Mouse (Mus musculus): ENCODE results near the gene Tmem165. TPM values are rescaled to one million over a fixed set of nuclear protein-coding genes. Genes with fewer than 3 reads are reported as not detected.

The Tmem165 gene
- polyA plus RNA-seq, 1 experiment from 2014 or later: 97.4 TPM

GRCm38 (mm10) chr5:76152956-76153355 lies 30.7 kb upstream of the Tmem165 start:
- no peaks in the 10 kb centered on the region for H3K27me3 ChIP-seq
- peaks cover 49% of the 10 kb centered on the region for H3K36me3 ChIP-seq
- WGBS: 89% methylated on average over 6 of the region's 6 CpGs
- no peak overlapping the region for H3K9ac ChIP-seq
- H3K9me3 ChIP-seq (replicated peaks): no peaks in the 10 kb centered on the region; the same call in 1 of the 2 replicates
- H3K4me1 ChIP-seq: no peaks in the 10 kb centered on the region; the same call in 1 of the 2 replicates
- no peak overlapping the region for H3K4me3 ChIP-seq (replicated peaks)
- no peak for ATAC-seq (replicated peaks; ENCODE audit: low FRiP score)
- H3K27ac ChIP-seq: no peak overlapping the region
- H3K4me2 ChIP-seq: no peak overlapping the region

GRCm38 (mm10) chr5:76153430-76153829 lies 30.2 kb upstream of the Tmem165 start:
- no peaks in the 10 kb centered on the region; the same call in 1 of the 2 replicates for H3K4me1 ChIP-seq
- no peak overlapping the region for H3K4me2 ChIP-seq
- H3K9ac ChIP-seq: no peak overlapping the region
- WGBS: 93% methylated on average over 11 of the region's 11 CpGs
- H3K27ac ChIP-seq: no peak overlapping the region
- no peak overlapping the region for H3K4me3 ChIP-seq (replicated peaks)
- H3K36me3 ChIP-seq: peaks cover 49% of the 10 kb centered on the region
- no peaks in the 10 kb centered on the region; the same call in 1 of the 2 replicates for H3K9me3 ChIP-seq (replicated peaks)
- ATAC-seq (replicated peaks; ENCODE audit: low FRiP score): no peak
- H3K27me3 ChIP-seq: no peaks in the 10 kb centered on the region

GRCm38 (mm10) chr5:76154434-76155165 lies 29.1 kb upstream of the Tmem165 start:
- Histone ChIP-seq H3K27me3 (no peaks in the 10 kb centered on the region), H3K27ac (no peak overlapping the region), H3K4me1 (no peaks in the 10 kb centered on the region; the same call in 1 of the 2 replicates), H3K4me2 (no peak overlapping the region), H3K4me3 (replicated peaks) (no peak overlapping the region), H3K36me3 (peaks cover 46% of the 10 kb centered on the region), H3K9ac (no peak overlapping the region), H3K9me3 (replicated peaks) (no peaks in the 10 kb centered on the region; the same call in 1 of the 2 replicates)
- WGBS: 72% methylated on average over 21 of the region's 21 CpGs
- no peak for ATAC-seq (replicated peaks; ENCODE audit: low FRiP score)

- H3K27ac ChIP-seq: no peak overlapping the region
- H3K9ac ChIP-seq: no peak overlapping the region
- H3K27me3 ChIP-seq: no peaks in the 10 kb centered on the region
- H3K4me2 ChIP-seq: no peak overlapping the region
- H3K4me3 ChIP-seq (replicated peaks): no peak overlapping the region
- peaks cover under 1% of the 10 kb centered on the region; the same call in 1 of the 2 replicates for H3K4me1 ChIP-seq
- no peaks in the 10 kb centered on the region for H3K9me3 ChIP-seq (replicated peaks)
- ATAC-seq (replicated peaks; ENCODE audit: low FRiP score): no peak
- 77% methylated on average over 6 of the region's 6 CpGs for WGBS
- peaks cover 10% of the 10 kb centered on the region; the same call in 1 of the 2 replicates for H3K36me3 ChIP-seq
Measured at GRCm38 (mm10) chr5:76159555-76159954, 24.1 kb upstream of the Tmem165 start.

- WGBS: 59% methylated on average over 3 of the region's 3 CpGs
Measured at GRCm38 (mm10) chr5:76160086-76160485, 23.6 kb upstream of the Tmem165 start.

GRCm38 (mm10) chr5:76161491-76161890 lies 22.2 kb upstream of the Tmem165 start:
- 94% methylated on average over 6 of the region's 6 CpGs for WGBS
- Histone ChIP-seq H3K4me3 (replicated peaks) (no peak overlapping the region), H3K9me3 (replicated peaks) (no peaks in the 10 kb centered on the region), H3K4me1 (peaks cover 10% of the 10 kb centered on the region; the same call in 1 of the 2 replicates), H3K27me3 (no peaks in the 10 kb centered on the region), H3K27ac (no peak overlapping the region), H3K9ac (no peak overlapping the region), H3K36me3 (no peaks in the 10 kb centered on the region), H3K4me2 (no peak overlapping the region)
- ATAC-seq (replicated peaks; ENCODE audit: low FRiP score): no peak

More at GRCm38 (mm10) chr5:76160086-76160485, 23.6 kb upstream of the Tmem165 start:
- peaks cover 4% of the 10 kb centered on the region; the same call in 1 of the 2 replicates for H3K4me1 ChIP-seq
- peaks cover 10% of the 10 kb centered on the region; the same call in 1 of the 2 replicates for H3K36me3 ChIP-seq
- no peak overlapping the region for H3K27ac ChIP-seq
- H3K4me3 ChIP-seq (replicated peaks): no peak overlapping the region
- H3K27me3 ChIP-seq: no peaks in the 10 kb centered on the region
- H3K9ac ChIP-seq: no peak overlapping the region
- ATAC-seq (replicated peaks; ENCODE audit: low FRiP score): no peak
- no peaks in the 10 kb centered on the region for H3K9me3 ChIP-seq (replicated peaks)
- H3K4me2 ChIP-seq: no peak overlapping the region

GRCm38 (mm10) chr5:76162926-76163325 lies 20.8 kb upstream of the Tmem165 start:
- 74% methylated on average over 5 of the region's 5 CpGs for WGBS
- Histone ChIP-seq H3K27me3 (no peaks in the 10 kb centered on the region), H3K4me3 (replicated peaks) (no peak overlapping the region), H3K27ac (no peak overlapping the region), H3K36me3 (no peaks in the 10 kb centered on the region), H3K4me2 (no peak overlapping the region), H3K9ac (no peak overlapping the region), H3K9me3 (replicated peaks) (no peaks in the 10 kb centered on the region), H3K4me1 (peaks cover 10% of the 10 kb centered on the region; the same call in 1 of the 2 replicates)
- ATAC-seq (replicated peaks; ENCODE audit: low FRiP score): no peak

- ATAC-seq (replicated peaks; ENCODE audit: low FRiP score): no peak
- Histone ChIP-seq H3K36me3 (no peaks in the 10 kb centered on the region), H3K9me3 (replicated peaks) (no peaks in the 10 kb centered on the region), H3K27ac (no peak overlapping the region), H3K9ac (no peak overlapping the region), H3K4me1 (peaks cover 10% of the 10 kb centered on the region; the same call in 1 of the 2 replicates), H3K27me3 (no peaks in the 10 kb centered on the region), H3K4me2 (no peak overlapping the region), H3K4me3 (replicated peaks) (no peak overlapping the region)
- 41% methylated on average over 4 of the region's 4 CpGs for WGBS
Measured at GRCm38 (mm10) chr5:76163828-76164390, 19.8 kb upstream of the Tmem165 start.

- Histone ChIP-seq H3K4me2 (no peak overlapping the region), H3K4me1 (peaks cover 11% of the 10 kb centered on the region; the same call in 1 of the 2 replicates), H3K27me3 (no peaks in the 10 kb centered on the region), H3K9me3 (replicated peaks) (no peaks in the 10 kb centered on the region), H3K36me3 (no peaks in the 10 kb centered on the region), H3K9ac (no peak overlapping the region), H3K4me3 (replicated peaks) (no peak overlapping the region), H3K27ac (0 out of 2 replicates have a peak overlapping the region, but pooled peaks have one; percentile 22)
- 25% methylated on average over 7 of the region's 7 CpGs for WGBS
- peak; percentile 67; the same call in 1 of the 2 replicates for ATAC-seq (replicated peaks; ENCODE audit: low FRiP score)
Measured at GRCm38 (mm10) chr5:76164827-76165226, 18.9 kb upstream of the Tmem165 start.

- H3K36me3 ChIP-seq: no peaks in the 10 kb centered on the region
- H3K4me3 ChIP-seq (replicated peaks): no peak overlapping the region
- no peak overlapping the region for H3K27ac ChIP-seq
- H3K4me1 ChIP-seq: peaks cover 4% of the 10 kb centered on the region; the same call in 1 of the 2 replicates
- H3K27me3 ChIP-seq: no peaks in the 10 kb centered on the region
- no peak overlapping the region for H3K9ac ChIP-seq
- H3K9me3 ChIP-seq (replicated peaks): no peaks in the 10 kb centered on the region
- H3K4me2 ChIP-seq: no peak overlapping the region
- no peak for ATAC-seq (replicated peaks; ENCODE audit: low FRiP score)
- WGBS: 78% methylated on average over 4 of the region's 4 CpGs
Measured at GRCm38 (mm10) chr5:76170522-76170921, 13.2 kb upstream of the Tmem165 start.

- ATAC-seq (replicated peaks; ENCODE audit: low FRiP score): no peak
- H3K4me1 ChIP-seq: 0 out of 2 replicates have a peak, but pooled peaks cover 2% of the 10 kb centered on the region
- H3K27ac ChIP-seq: no peak overlapping the region
Measured at GRCm38 (mm10) chr5:76171039-76171438, 12.6 kb upstream of the Tmem165 start.

GRCm38 (mm10) chr5:76175051-76175450 lies 8.6 kb upstream of the Tmem165 start:
- 91% methylated on average over 4 of the region's 4 CpGs for WGBS
- ATAC-seq (replicated peaks; ENCODE audit: low FRiP score): no peak
- H3K36me3 ChIP-seq: no peaks in the 10 kb centered on the region
- no peak overlapping the region for H3K4me2 ChIP-seq
- peaks cover 6% of the 10 kb centered on the region for H3K4me1 ChIP-seq
- H3K4me3 ChIP-seq (replicated peaks): no peak overlapping the region
- H3K27me3 ChIP-seq: no peaks in the 10 kb centered on the region
- no peak overlapping the region for H3K9ac ChIP-seq
- no peaks in the 10 kb centered on the region for H3K9me3 ChIP-seq (replicated peaks)
- no peak overlapping the region for H3K27ac ChIP-seq

More at GRCm38 (mm10) chr5:76171039-76171438, 12.6 kb upstream of the Tmem165 start:
- no peaks in the 10 kb centered on the region for H3K9me3 ChIP-seq (replicated peaks)
- H3K4me2 ChIP-seq: no peak overlapping the region
- H3K27me3 ChIP-seq: no peaks in the 10 kb centered on the region
- H3K4me3 ChIP-seq (replicated peaks): no peak overlapping the region
- no peaks in the 10 kb centered on the region for H3K36me3 ChIP-seq
- no peak overlapping the region for H3K9ac ChIP-seq
